Mouse (Mus musculus) natural killer cell, adult 2 months (primary cell): ENCODE data around the gene C2cd2.
A peak's percentile ranks its signal among the peaks of the same experiment; 100 is the strongest.
"Not testable (repeated sequence)": the region's sequence is repeated elsewhere in the genome, so short reads cannot be mapped to it uniquely, and the experiment has no call there.

ENCODE experiments used
- DNase-seq, 2 experiments: peaks; one replicate each; pipeline ENCODE4 v3.0.0; 2022; ENCODE audit warnings: low spot score in 2 of 2

Gene C2cd2

DNA sequence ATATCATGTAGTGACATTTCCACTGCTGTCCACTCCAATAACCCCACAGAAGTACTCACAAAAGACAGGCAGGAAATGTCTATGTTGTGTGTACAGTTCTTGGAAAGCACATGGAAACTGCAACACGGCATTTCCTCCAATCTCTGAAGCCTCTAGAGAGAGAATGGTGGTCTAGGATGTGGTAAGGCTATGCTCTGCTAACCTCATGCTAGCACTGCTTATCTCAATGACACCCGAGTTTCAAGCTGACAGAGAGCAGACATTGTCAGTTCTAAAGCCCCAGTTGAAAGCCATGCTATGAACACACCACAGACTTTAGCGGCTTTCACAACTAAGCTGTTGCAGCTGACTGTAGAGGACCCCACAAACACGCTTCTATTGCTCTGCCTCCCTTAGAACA, 13.6 kb downstream of the C2cd2 start:
- no peak for DNase-seq

DNA sequence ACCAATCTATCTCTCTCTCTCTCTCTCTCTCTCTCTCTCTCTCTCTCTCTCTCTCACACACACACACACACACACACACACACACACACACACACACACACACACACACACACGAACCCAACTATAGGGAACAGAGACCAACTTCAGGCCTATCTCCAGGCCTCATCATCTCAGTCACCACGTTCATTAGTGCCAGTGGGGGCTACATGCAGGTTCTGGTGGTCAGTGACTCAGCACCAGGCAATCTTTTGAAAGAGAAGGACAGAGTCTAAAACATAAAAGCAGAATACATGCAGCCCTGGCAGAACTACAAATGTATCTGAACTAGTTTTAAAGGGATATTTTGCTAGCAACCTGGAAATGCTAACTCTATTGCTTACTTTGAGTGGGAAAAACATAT, 15.4 kb downstream of the C2cd2 start:
- DNase-seq: not testable (repeated sequence)

DNA sequence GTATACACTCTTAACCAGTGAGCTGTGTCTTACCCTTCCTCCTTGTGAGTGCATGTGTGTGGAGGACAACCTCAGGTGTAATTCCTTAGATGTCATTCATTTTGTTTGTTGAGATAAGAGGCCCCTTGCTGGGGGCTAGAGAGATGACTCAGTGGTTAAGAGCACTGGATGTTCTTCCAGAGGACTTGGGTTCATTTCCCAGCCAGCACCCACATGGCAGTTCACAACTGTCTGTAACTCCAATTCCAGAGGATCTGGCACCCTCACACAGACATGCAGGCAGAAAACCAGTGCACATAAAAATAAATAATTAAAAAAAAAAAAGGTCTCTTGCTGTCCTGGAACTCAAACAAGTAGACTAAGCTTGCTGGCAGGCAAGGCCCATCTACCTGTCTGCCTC, 20.6 kb downstream of the C2cd2 start:
- DNase-seq: no peak

DNA sequence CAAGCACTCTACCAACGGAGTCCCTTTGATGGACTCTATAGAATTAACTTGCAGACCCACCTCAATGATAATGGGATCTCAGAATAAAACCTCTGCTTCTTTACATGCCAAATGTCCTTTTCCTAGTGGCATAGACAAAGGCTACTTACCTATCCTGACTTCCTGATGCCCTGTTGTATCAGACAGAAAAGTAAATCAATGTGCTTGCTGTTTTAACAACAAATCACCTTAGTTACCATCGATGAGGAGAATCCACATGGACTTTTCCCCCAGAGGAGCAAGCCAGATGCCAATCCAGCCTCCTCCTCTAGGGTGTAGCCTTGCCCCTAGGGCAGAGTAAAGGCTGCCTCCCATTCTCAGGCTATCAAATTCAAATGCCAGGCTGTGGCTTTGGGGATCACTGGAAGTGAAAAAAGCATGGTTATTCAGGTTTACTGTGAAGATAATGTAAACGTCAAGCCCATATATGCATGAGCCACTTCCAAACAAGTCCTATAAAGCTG, 21.9 kb downstream of the C2cd2 start:
- DNase-seq: no peak

DNA sequence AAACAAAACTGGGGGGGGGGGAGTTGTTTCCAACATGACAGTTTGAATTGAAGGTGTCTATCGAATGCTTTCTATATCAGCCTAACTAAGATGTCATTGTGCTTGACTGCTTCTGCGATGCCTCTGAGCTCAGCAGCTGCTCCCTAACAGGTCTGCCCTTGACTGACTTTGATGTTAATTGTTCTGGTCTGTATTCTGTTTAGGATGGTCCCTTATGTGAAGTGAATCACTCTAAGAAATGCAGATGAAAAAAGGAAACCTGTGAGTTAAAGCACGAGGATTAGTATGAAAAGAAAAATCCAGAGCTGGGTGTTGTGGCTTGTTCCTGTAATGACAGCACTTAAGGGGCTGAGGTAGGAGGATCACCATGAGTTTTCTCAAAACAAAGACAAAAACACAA, 26.6 kb downstream of the C2cd2 start:
- no peak for DNase-seq

DNA sequence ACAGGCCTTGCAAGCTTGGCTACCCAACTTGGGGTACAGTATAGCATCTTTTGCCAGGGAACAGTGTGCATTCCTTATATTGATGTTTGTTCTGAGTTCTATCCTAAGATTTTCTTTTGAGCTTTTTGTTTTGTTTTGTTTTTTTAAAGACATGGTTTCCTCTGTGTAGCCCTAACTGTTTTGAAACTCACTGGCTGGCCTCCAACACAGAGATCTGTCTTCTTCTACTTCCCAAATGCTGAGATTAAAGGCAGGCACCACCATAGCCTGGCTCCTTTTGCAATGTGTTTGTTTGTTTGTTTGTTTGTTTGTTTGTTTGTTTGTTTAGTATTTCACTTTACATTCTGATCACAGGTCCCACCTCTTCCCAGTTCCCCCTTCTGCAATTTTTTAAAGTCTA, 32.2 kb downstream of the C2cd2 start:
- no peak for DNase-seq

DNA sequence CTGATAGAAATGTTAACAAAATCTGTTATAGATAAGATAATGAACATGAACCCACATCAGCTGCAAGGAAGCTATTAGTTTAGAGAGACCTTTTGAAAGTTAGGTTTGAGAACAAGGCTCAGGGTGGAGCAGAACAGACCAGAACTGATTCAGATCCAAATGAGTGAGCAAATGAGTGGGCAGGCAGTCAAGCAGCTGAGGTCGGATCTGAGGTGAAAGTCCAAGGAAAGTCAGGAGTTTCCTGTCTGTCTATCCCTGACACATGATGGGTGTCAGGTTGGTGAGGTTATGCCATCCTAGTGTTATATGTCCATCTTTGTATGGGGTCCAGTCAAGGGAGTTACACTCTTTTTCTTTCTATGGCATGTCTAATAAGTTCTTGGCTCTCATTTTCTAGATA, 32.9 kb downstream of the C2cd2 start:
- DNase-seq: no peak

DNA sequence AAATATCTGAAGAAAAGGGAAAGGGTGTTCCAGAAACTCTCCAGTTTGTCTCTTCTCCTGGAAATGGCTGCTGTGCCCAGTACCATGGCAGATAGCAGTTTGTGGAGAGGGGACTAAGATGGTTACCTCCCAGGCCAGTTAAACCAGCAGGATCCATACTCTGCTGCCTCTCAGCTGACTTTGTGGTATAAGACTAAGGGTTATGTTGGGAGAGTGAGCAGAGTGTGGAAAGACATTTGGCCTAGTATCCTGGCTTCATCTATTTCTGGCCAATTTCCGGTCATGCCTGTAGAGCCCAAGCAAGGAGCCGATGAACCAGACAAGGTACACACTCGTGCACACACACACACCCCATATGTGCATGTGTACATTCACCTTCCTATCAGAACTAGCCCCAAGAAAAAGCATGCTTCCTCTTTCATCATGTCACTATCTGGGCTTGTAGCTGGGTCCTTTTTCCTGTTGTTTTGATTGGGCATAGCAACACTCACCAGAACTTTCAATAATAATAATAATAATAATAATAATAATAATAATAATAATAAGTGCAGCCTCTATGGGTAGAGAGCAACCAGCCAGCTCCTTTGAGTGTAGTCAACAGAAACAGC, 35.0 kb downstream of the C2cd2 start:
- DNase-seq: no peak

DNA sequence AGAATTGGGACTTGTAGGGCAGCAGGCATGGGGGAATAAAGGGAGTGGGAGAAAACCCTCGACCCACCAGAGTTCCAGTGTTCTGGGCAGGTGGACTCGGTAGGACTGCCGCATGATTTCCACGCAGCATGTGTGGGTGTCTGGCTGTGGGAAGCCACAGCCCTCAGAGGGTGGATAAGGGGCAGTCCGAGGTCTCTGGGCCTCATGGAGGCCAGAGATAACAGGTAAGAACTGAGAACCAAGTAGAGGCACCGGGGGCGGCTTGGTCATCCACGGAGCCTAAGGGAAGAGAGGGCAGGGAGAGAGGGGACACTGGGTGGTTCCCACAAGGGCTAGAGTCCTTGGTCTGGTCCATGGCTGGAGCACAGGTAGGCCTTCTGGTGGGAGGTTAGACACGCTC, 36.0 kb downstream of the C2cd2 start:
- DNase-seq: no peak

DNA sequence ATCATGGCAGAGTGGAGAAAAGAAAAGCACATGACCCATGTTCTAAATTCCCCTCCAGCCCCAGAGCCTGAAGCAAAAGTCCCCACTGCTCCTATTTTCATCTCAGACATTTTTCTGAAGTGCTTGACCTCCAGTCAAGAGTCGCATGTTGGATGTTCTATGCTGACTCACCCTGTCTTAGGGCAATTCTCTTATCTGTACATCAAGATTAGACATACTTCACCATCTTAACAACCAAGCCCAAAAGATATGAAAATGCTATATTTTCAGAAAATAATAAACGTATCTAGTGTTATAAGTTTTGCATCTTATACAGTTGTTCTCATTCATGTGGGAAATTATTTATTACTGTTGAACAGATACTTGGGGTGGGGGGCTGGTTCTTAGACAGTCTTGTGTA, 36.6 kb downstream of the C2cd2 start:
- no peak for DNase-seq

DNA sequence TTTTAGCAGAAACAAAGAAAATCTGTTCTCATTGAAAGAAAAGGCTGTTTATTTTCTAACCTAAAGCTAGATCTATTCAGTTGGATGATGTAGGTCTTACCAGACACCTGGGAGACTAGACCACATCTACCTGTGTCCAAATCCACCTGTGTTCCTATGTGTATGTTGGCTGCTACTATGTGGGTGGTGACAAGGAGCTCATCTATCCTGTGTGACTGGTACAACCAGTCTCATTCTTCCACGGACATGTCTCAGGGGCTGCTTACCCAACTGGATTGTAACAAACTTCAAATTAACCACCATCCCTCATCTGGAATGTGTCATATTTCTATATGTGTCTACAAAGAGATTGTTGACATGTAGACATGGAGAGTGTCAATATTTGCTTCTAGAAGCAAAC, 38.7 kb downstream of the C2cd2 start:
- no peak for DNase-seq

DNA sequence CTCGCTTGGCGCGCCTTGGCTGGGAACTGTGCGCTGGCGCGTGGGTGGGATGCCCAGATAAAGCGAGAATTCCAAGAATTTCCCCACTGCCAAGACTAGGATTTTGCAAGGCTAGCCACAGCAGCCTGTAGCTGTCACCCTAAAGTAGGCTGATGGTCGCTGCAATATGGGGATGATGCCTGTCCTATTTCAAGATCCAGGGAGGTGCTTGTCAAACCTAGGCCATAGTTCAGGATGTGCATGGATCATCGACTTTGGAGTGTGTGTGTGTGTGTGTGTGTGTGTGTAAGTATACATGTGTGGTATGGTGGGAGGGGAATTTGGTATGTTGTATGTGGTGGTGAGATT, 39.6 kb downstream of the C2cd2 start:
- no peak for DNase-seq

DNA sequence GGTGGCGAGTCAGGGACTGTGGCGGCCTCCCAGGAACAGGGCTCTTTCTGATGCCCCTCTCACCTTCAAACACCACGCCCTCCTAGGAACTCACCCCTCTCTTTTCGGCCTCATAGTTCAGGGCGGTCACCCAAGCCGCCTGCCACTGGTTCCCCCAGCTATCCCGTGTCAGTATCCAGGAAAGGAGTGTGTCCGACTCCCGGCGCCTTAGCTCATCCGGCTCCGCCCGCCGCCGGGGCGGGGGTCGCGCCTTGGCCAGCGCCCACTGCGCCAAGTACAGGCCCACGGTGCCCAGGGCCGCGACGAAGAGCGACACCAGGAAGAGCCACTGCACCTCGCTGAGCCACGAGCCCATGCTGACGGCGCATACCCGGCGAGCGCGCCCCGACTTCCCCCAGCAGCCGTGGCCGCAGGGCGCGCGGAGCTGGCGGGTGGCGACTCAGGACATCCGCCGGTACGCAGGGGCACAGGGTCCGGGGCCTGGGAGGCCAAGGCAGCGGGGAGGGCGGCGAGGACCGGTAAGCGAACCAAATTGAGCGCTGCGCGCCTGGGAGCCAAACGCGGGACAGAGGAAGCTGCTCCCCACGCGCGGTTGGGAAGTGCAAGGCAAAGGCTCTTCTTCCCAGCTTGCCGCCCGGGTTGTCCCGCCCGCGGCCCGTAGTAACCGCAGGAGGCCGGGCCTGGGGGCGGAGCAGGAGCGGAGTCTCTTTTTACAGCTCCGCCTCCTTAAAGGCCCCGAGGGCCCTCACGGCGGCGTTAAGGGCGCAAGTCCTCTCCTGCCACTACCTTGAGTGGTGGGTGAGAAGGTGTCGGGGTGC, 40.2 kb downstream of the C2cd2 start:
- peak; percentile 66 for DNase-seq

DNA sequence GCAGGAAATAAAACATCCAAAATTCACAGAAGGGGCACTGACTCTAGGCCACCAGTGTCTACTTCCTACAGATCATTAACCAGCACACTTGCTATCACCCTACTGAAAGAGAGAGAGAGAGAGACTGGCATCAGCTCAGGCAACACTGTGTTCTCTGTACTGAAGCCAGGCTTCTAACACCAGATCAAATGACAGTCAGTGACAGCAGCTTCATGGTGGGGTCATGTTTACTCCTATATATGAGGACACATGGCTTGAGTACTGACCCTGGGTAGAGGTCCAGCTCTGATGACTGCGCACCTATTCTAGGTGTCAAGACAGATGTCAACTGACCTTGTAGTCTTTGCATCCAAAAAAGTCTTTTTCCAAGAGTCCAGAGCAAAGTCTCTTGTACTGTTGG, 41.8 kb downstream of the C2cd2 start:
- DNase-seq: no peak

DNA sequence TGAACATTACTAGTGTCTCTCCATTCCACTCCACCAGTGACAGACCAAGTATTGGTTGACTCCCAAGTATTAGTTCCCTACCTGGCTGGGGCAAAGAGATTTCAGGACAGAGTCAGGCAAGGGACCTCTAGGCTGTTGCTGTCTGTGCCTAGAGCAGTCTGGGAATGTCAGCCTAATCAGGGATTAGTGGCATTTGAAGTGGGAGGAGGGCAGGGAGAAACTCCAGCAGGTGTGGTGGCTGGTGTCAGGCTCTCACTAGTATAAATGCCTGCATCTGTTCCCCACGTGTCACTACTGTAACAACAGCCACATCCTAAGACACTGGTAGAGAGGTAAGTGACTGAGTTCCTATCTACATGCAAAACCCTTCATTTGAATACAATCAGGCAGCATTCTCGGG, 42.6 kb downstream of the C2cd2 start:
- no peak for DNase-seq

DNA sequence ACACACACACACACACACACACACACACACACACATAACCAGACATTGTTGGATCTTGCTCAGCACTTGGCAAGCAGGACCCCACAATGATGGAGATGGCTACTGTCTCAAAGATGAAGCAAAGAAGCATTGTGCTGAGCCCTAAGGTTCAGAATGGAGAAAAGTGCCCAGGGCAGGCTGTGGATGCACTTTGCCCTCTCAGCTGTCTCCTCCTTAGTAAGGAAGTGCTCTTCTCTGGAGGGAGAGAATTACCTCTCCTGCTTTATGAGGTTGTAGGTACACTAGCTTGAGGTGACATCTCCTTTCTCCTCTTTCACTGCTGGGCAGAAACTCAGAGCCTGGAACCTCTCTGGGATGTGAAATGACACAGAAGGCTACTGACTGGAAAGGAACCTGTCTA, 49.5 kb downstream of the C2cd2 start:
- DNase-seq: no peak

DNA sequence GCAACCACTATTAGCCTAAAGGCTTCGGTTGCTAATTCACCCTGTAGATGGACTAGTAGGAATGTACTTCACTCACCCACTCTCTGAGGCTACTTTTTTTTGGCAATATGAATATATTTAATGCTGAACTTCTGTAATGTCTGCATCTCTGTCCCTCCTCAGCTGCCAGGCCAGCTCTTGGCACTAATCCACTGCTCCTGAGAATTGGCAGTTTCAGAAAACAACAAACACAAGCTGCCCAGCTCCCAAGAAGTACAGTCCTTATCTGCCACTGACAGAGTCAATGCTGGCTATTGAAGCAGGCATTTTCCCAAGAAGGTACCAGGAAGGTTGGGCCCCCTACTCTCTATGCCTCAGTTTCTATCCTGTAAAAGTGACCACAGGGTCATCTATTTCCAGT, 53.0 kb downstream of the C2cd2 start:
- DNase-seq: no peak

DNA sequence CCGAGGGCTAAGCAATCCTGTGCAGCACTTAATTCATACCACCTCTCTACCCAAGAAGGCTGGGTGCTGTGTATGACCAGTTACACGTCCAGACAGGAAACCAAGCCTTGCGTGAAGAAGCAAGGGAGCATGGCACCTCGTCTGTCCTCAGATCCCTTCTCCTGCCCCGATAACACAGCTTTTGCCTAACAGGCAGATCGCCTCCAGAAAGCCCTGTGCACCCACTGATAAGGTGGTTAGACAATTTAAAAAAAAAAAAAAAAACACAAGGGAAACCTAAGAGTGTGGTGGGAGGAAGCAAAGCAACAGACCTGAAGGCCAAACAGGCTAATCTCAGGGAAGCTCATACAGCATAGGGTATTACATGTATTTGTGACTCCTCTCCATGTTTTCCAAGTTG, 54.9 kb downstream of the C2cd2 start:
- DNase-seq: no peak

DNA sequence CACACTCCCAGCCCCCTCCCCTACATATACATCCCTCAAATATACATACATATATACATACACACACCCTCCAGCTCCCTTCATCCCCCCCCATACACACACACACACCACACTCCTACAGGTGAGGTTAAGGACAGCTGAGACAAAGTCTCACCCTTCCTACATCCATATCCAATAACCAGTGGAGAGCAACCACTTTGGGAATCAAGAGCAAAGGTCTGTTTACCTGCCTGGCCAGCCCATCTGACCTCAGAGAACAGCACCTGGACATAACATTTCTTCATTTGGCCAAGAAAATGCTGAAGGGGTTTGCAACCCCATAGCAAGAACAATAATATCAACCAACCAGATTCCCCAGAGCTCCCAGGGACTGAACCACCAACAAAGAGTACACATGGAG, 56.1 kb downstream of the C2cd2 start:
- DNase-seq: no peak

DNA sequence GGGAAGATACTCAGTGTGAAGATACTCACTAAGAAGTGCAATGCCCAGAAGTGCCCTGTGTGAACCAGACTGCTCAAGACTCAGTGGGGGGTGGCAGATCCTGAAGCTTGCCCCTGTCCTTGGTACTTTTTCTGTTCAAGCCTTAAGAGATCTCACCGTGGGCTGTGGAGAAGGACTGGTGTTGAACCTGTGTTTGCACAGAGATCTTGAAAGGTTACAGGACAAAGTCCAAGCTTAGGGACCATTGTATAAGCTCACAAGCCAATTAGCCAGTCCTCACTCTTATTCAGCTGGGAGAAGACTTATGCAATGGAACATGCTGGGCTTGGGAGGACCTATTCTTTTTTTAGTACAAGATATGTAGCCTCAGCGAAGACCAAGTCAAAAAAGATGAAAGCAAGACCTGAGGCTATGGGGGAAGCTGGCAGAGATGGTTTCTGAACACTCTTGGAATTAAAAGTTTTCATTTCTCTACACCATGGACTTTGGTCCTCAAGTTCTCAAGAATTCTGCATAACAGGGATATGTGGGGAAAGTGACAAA, 56.9 kb downstream of the C2cd2 start:
- DNase-seq: no peak

DNA sequence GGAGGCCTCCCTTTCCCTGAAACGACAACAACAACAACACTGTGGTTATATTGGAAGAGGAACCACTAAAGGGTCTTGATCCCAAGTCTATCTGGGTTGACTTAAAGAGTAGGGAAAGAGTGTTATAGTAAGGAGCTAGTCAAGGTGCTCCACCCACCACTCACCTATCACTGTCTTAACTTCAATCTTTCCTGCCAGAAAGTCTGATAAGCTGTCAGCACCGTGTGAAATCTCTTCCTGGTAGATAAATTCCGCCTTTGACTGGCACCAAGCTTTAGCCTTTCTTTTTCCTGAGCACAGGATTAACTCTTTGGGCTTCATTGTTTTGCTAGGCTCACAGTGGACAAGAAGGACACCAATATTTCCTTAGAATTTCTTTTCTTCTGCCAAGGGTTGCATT, 58.4 kb downstream of the C2cd2 start:
- DNase-seq: no peak

DNA sequence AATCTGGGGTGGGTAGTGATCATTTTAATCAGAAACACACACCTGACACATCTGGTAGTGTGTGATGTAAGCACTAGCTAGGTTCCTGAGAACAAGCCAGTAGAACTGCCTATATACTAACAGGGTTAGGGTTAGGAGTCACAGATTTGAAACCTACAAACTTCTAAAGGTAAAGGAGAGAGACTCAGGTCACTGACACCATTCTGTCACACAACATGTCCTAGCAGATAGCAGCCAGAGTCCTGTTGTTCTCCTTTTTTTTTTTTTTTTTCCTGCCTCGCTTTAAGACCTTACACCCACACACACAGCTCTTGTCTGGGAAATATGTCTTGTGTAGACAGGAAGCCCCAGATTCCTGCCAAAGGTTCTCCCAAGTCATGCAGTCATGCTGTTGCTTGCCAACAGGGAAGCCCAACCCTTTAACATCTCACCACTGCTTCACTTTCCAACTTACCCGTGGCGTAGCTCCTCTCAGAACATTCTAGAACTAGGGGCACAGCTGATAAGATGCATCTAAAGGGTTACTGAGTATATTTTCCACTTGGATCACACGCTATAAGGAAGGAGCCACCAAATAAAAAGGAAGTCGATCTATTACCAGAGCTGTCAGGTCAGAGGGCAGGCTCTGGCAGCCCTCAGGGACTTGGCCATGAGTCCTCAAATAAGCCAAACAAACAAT, 64.9 kb downstream of the C2cd2 start:
- no peak for DNase-seq

DNA sequence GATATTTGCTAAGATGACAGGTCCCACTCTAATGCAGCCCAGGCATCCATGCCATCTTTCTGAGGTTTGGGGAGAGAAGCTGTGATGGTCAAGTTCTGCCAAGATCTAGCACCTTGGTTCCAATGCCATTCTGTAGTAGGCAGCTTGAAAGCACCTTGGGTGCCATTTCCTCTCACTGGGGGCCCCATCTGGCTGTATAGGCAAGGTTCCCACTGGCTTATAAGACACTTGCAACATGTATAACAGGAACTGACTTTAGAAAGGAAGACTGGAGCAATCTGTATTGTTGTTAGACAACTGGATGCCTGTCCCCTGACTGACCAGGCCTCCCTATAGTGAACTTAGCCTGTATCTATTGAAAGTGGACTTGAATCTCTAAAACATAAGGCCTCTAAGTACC, 74.6 kb downstream of the C2cd2 start:
- DNase-seq: no peak
